ENCODE assay signal across 8 mouse cellular contexts in genomic region chr9:90162243-90162925, GRCm38 (mm10). TPM values are rescaled to one million over a fixed set of nuclear protein-coding genes. Genes with fewer than 3 reads are reported as not detected.
A peak's percentile ranks its signal among the peaks of the same experiment; 100 is the strongest.
DNase-seq lines count a peak whose midpoint lies in the region; ATAC-seq and TF ChIP-seq lines count a peak whose summit lies in the region.

No protein-coding gene starts in this region.

- 0 out of 2 replicates have a peak overlapping the region, but pooled peaks have one; percentile 40 for H3K27ac ChIP-seq in intestine, embryonic 15.5 days
- H3K27ac ChIP-seq in liver, postnatal 0 days (ENCODE audit: low read depth), result no peak overlapping the region
- peak overlapping the region; percentile 48; the same call in 1 of the 2 replicates for H3K27ac ChIP-seq in neural tube, embryonic 14.5 days (ENCODE audit: low read depth, low read length)

- TF ChIP-seq CTCF in liver, postnatal 0 days (IDR thresholded peaks at IDR 0.05; ENCODE audit: low read depth), result peak; percentile 54

- WGBS in intestine, embryonic 15.5 days, result 10% methylated on average over 20 of the region's 29 CpGs
- 10% methylated on average over 29 of the region's 29 CpGs for WGBS in liver, postnatal 0 days (ENCODE audit: insufficient replicate concordance)
- 13% methylated on average over 22 of the region's 29 CpGs for WGBS in neural tube, embryonic 14.5 days

- H3K27me3 ChIP-seq in intestine, embryonic 15.5 days (replicated peaks), result no peaks in the 10 kb centered on the region
- peaks cover 33% of the 10 kb centered on the region for H3K27me3 ChIP-seq in liver, postnatal 0 days (ENCODE audit: insufficient read depth, low read length)
- no peaks in the 10 kb centered on the region for H3K27me3 ChIP-seq in neural tube, embryonic 14.5 days (ENCODE audit: control insufficient read depth, insufficient read depth, low read length)

- TF ChIP-seq EP300 in liver, postnatal 0 days (IDR thresholded peaks at IDR 0.05; ENCODE audit: low read depth), result no peak

- peak overlapping the region; percentile 61 for H3K4me3 ChIP-seq in intestine, embryonic 15.5 days (replicated peaks)
- peak overlapping the region; percentile 63 for H3K4me3 ChIP-seq in liver, postnatal 0 days (ENCODE audit: low read depth, low read length)
- H3K4me3 ChIP-seq in neural tube, embryonic 14.5 days (ENCODE audit: low read depth, low read length), result peak overlapping the region; percentile 78

- DNase-seq in Muller cell, postnatal 12 days (ENCODE audit: inconsistent ontology term), result peak; percentile 69
- DNase-seq in c-Kit-positive CD71-positive TER-119-negative erythroid progenitor cells, embryonic 14.5 days (ENCODE audit: low read depth), result peak; percentile 7
- peak; percentile 60 to 77 for DNase-seq in gastrocnemius, postnatal 4 days (ENCODE audit: low spot score in 2 of 2)
- peak; percentile 55 for DNase-seq in liver, postnatal 0 days
- peak; percentile 62 for DNase-seq in yolk sac, embryonic 10.5 days (ENCODE audit: low spot score)
- no peak for DNase-seq in frontal cortex, postnatal 10 days (ENCODE audit: low spot score in 2 of 2)

- no peaks in the 10 kb centered on the region for H3K9me3 ChIP-seq in intestine, embryonic 15.5 days
- no peaks in the 10 kb centered on the region for H3K9me3 ChIP-seq in liver, postnatal 0 days (ENCODE audit: low read length)
- H3K9me3 ChIP-seq in neural tube, embryonic 14.5 days (ENCODE audit: control insufficient read depth, low read length), result peaks cover 5% of the 10 kb centered on the region

- ATAC-seq in intestine, embryonic 15.5 days, result peak; percentile 92
- ATAC-seq in liver, postnatal 0 days, result peak; percentile 60
- ATAC-seq in neural tube, embryonic 14.5 days (ENCODE audit: low read depth), result peak; percentile 77

- H3K36me3 ChIP-seq in intestine, embryonic 15.5 days, result no peaks in the 10 kb centered on the region
- H3K36me3 ChIP-seq in liver, postnatal 0 days (replicated peaks; ENCODE audit: insufficient read depth, low read length), result no peaks in the 10 kb centered on the region
- H3K36me3 ChIP-seq in neural tube, embryonic 14.5 days (ENCODE audit: control insufficient read depth, insufficient read depth, low read length), result no peaks in the 10 kb centered on the region

- peaks cover 4% of the 10 kb centered on the region; the same call in 1 of the 2 replicates for H3K4me1 ChIP-seq in intestine, embryonic 15.5 days (replicated peaks)
- peaks cover 18% of the 10 kb centered on the region; the same call in 1 of the 2 replicates for H3K4me1 ChIP-seq in liver, postnatal 0 days (ENCODE audit: insufficient read depth)
- peaks cover 14% of the 10 kb centered on the region; the same call in 1 of the 2 replicates for H3K4me1 ChIP-seq in neural tube, embryonic 14.5 days (ENCODE audit: control insufficient read depth, insufficient read depth, low read length)

- H3K9ac ChIP-seq in intestine, embryonic 15.5 days, result peak overlapping the region; percentile 61
- peak overlapping the region; percentile 62 for H3K9ac ChIP-seq in liver, postnatal 0 days (replicated peaks)
- peak overlapping the region; percentile 87 for H3K9ac ChIP-seq in neural tube, embryonic 14.5 days (replicated peaks; ENCODE audit: low read depth, low read length)

- peak overlapping the region; percentile 94 for H3K4me2 ChIP-seq in intestine, embryonic 15.5 days (replicated peaks)
- peak overlapping the region; percentile 91 for H3K4me2 ChIP-seq in liver, postnatal 0 days (ENCODE audit: low read depth, low read length)
- H3K4me2 ChIP-seq in neural tube, embryonic 14.5 days (ENCODE audit: low read depth, low read length), result peak overlapping the region; percentile 90

RNA-seq across cellular contexts. Expression of gene Adamts7, which starts 0.5 kb away (rescaled TPM):
- 10 to 100 TPM; 13.2 to 15.5 TPM for total RNA-seq in gastrocnemius, postnatal 4 days (2021)
- polyA plus RNA-seq in intestine, embryonic 15.5 days (2015; fragmentation: Nextera tagmentation; extraction: Ambion mirVana), result 13.6 and 14.1 TPM in 2 replicates
- polyA plus RNA-seq in liver, postnatal 0 days (2015; fragmentation: Nextera tagmentation; extraction: Ambion mirVana), result 1.6 and 2.0 TPM in 2 replicates
- polyA plus RNA-seq in neural tube, embryonic 14.5 days (2014; fragmentation: Nextera tagmentation; extraction: Ambion mirVana), result 5.7 and 12.6 TPM in 2 replicates

RNA-seq across cellular contexts. Expression of gene Morf4l1, which starts 47.8 kb away (rescaled TPM):
- total RNA-seq in gastrocnemius, postnatal 4 days (2021), result 100 to 1,000 TPM; 264 to 265 TPM
- 315 and 344 TPM in 2 replicates for polyA plus RNA-seq in intestine, embryonic 15.5 days (2015; fragmentation: Nextera tagmentation; extraction: Ambion mirVana)
- polyA plus RNA-seq in liver, postnatal 0 days (2015; fragmentation: Nextera tagmentation; extraction: Ambion mirVana), result 129 and 135 TPM in 2 replicates
- 565 and 602 TPM in 2 replicates for polyA plus RNA-seq in neural tube, embryonic 14.5 days (2014; fragmentation: Nextera tagmentation; extraction: Ambion mirVana)

Comparison
In these comparisons a context has a peak if more than half of its experiments do, and no peak if none do; other contexts are left out.
1. DNase-seq: peak in Muller cell, postnatal 12 days (single experiment), c-Kit-positive CD71-positive TER-119-negative erythroid progenitor cells, embryonic 14.5 days (single experiment), gastrocnemius, postnatal 4 days (2 of 2), liver, postnatal 0 days (single experiment) and yolk sac, embryonic 10.5 days (single experiment); none in frontal cortex, postnatal 10 days (0 of 2).
2. Peak in every context shown above with its lines, with median percentiles within 50 percentile points of each other: ATAC-seq, H3K4me2 ChIP-seq, H3K4me3 ChIP-seq and H3K9ac ChIP-seq.